Comparison of ENCODE assay signal across 23 mouse cellular contexts in genomic region chr4:131957161-131957560, GRCm38 (mm10). TPM values are rescaled to one million over a fixed set of nuclear protein-coding genes. Genes with fewer than 3 reads are reported as not detected.
DNase-seq lines count a peak whose midpoint lies in the region; ATAC-seq and TF ChIP-seq lines count a peak whose summit lies in the region.
"Had no signal": no experiment of that assay in that cellular context is flagged by ENCODE, and none has a peak within 500 bp of the region (broad histone marks: within the 10 kb centered on the region; RNA-seq: fewer than 3 reads in every experiment).

No protein-coding gene starts in this region.

- no peaks in the 10 kb centered on the region for H3K9me3 ChIP-seq in liver, postnatal 0 days (ENCODE audit: low read length)
- no peaks in the 10 kb centered on the region for H3K9me3 ChIP-seq in hindbrain, postnatal 0 days (ENCODE audit: low read length)
- H3K9me3 ChIP-seq: embryonic facial prominence, embryonic 13.5 days; forebrain, embryonic 12.5 days; G1E; heart, embryonic 12.5 days; hindbrain, embryonic 12.5 days had no signal

- WGBS in liver, adult 2 months: 49% methylated on average over 3 of the region's 3 CpGs
- 82% methylated on average over 3 of the region's 3 CpGs for WGBS in liver, postnatal 0 days (ENCODE audit: insufficient replicate concordance)
- WGBS in hindbrain, postnatal 0 days: 90% methylated on average over 3 of the region's 3 CpGs

- no peaks in the 10 kb centered on the region for H3K27me3 ChIP-seq in liver, adult 2 months (ENCODE audit: control insufficient read depth, insufficient read depth, low read length)
- no peaks in the 10 kb centered on the region for H3K27me3 ChIP-seq in liver, postnatal 0 days (ENCODE audit: insufficient read depth, low read length)
- H3K27me3 ChIP-seq in hindbrain, postnatal 0 days (ENCODE audit: insufficient read depth, low read length): no peaks in the 10 kb centered on the region
- H3K27me3 ChIP-seq: embryonic facial prominence, embryonic 13.5 days; forebrain, embryonic 12.5 days; heart, embryonic 12.5 days; hindbrain, embryonic 12.5 days had no signal

- peaks cover 66% of the 10 kb centered on the region for H3K36me3 ChIP-seq in liver, adult 2 months (ENCODE audit: control insufficient read depth, insufficient read depth, low read length)
- peaks cover 84% of the 10 kb centered on the region for H3K36me3 ChIP-seq in liver, postnatal 0 days (replicated peaks; ENCODE audit: insufficient read depth, low read length)
- peaks cover 18% of the 10 kb centered on the region for H3K36me3 ChIP-seq in hindbrain, postnatal 0 days (ENCODE audit: insufficient read depth, low read length)

- DNase-seq in gastrocnemius, adult 2 months: no peak
- DNase-seq in gastrocnemius, postnatal 36 days: no peak
- DNase-seq in liver, adult 2 months (ENCODE audit: extremely low read depth, low read depth, low spot score): peak; percentile 44
- no peak for DNase-seq in liver, postnatal 0 days
- peak; percentile 9 for DNase-seq in lung, postnatal 10 days
- DNase-seq in lung, postnatal 4 days: no peak
- peak; percentile 8 for DNase-seq in yolk sac, embryonic 10.5 days (ENCODE audit: low spot score)
- DNase-seq in hindbrain, postnatal 0 days (ENCODE audit: low spot score): no peak
- DNase-seq: adrenal gland, postnatal 14 days; B cell, adult 2 months; cerebellum, adult 11-12 months; cerebellum, adult 9-11 months; cerebellum, postnatal 36 days; gastrocnemius, postnatal 14 days; heart, postnatal 4 days had no signal

- TF ChIP-seq CTCF in gastrocnemius, adult 2 months (IDR thresholded peaks at IDR 0.05): no peak
- no peak for TF ChIP-seq CTCF in liver, adult 2 months (IDR thresholded peaks at IDR 0.05; ENCODE audit: low read depth, low read length)
- no peak for TF ChIP-seq CTCF in liver, postnatal 0 days (IDR thresholded peaks at IDR 0.05; ENCODE audit: low read depth)
- no peak for TF ChIP-seq CTCF in hindbrain, postnatal 0 days (IDR thresholded peaks at IDR 0.05; ENCODE audit: low read depth)

- H3K4me2 ChIP-seq in liver, postnatal 0 days (ENCODE audit: low read depth, low read length): no peak overlapping the region
- H3K4me2 ChIP-seq in hindbrain, postnatal 0 days (ENCODE audit: low read depth, low read length): no peak overlapping the region
- H3K4me2 ChIP-seq: embryonic facial prominence, embryonic 13.5 days; forebrain, embryonic 12.5 days; heart, embryonic 12.5 days; hindbrain, embryonic 12.5 days had no signal

- no peak for ATAC-seq in liver, postnatal 0 days
- no peak for ATAC-seq in hindbrain, postnatal 0 days
- ATAC-seq: CD4-positive, CD25-positive, alpha-beta regulatory T cell, adult 4 months; forebrain, embryonic 16.5 days had no signal

- peak overlapping the region; percentile 31; the same call in 1 of the 2 replicates for H3K27ac ChIP-seq in gastrocnemius, adult 2 months
- no peak overlapping the region for H3K27ac ChIP-seq in liver, adult 2 months (replicated peaks; ENCODE audit: insufficient read depth, low read depth, low read length)
- no peak overlapping the region for H3K27ac ChIP-seq in liver, postnatal 0 days (ENCODE audit: low read depth)
- no peak overlapping the region for H3K27ac ChIP-seq in hindbrain, postnatal 0 days
- H3K27ac ChIP-seq: embryonic facial prominence, embryonic 13.5 days; forebrain, embryonic 12.5 days; hindbrain, embryonic 12.5 days had no signal

- H3K4me1 ChIP-seq in liver, adult 2 months (ENCODE audit: control insufficient read depth, insufficient read depth, low read length): no peaks in the 10 kb centered on the region
- H3K4me1 ChIP-seq in liver, postnatal 0 days (ENCODE audit: insufficient read depth): no peaks in the 10 kb centered on the region
- H3K4me1 ChIP-seq in hindbrain, postnatal 0 days (ENCODE audit: insufficient read depth, low read length): no peaks in the 10 kb centered on the region
- H3K4me1 ChIP-seq: embryonic facial prominence, embryonic 13.5 days; forebrain, embryonic 12.5 days; heart, embryonic 12.5 days; hindbrain, embryonic 12.5 days had no signal

- intact Hi-C loops in gastrocnemius, adult 2 months (cut with DNase I): no loop called here
- intact Hi-C loops in gastrocnemius, postnatal 36 days (cut with DNase I): no loop called here

- H3K9ac ChIP-seq in liver, adult 2 months (ENCODE audit: low read depth, low read length): no peak overlapping the region
- H3K9ac ChIP-seq in liver, postnatal 0 days (replicated peaks): no peak overlapping the region
- H3K9ac ChIP-seq in hindbrain, postnatal 0 days (replicated peaks; ENCODE audit: low read length): no peak overlapping the region
- H3K9ac ChIP-seq: embryonic facial prominence, embryonic 13.5 days; forebrain, embryonic 12.5 days; heart, embryonic 12.5 days; hindbrain, embryonic 12.5 days had no signal

- H3K4me3 ChIP-seq in gastrocnemius, adult 2 months: no peak overlapping the region
- H3K4me3 ChIP-seq in liver, adult 2 months (ENCODE audit: insufficient read depth, low read depth, low read length): no peak overlapping the region
- H3K4me3 ChIP-seq in liver, postnatal 0 days (ENCODE audit: low read depth, low read length): no peak overlapping the region
- H3K4me3 ChIP-seq in hindbrain, postnatal 0 days (ENCODE audit: low read length): no peak overlapping the region
- H3K4me3 ChIP-seq: embryonic facial prominence, embryonic 13.5 days; forebrain, embryonic 12.5 days; heart, embryonic 12.5 days; hindbrain, embryonic 12.5 days had no signal

- peaks cover 4% of the 10 kb centered on the region; the same call in 1 of the 2 replicates for H3K79me2 ChIP-seq in liver, adult 2 months (ENCODE audit: control insufficient read depth, insufficient read depth, low read length)

- no peak for TF ChIP-seq POLR2A in liver, adult 2 months (IDR thresholded peaks at IDR 0.05; ENCODE audit: extremely low read depth, insufficient read depth, low read length)

- TF ChIP-seq EP300 in liver, postnatal 0 days (IDR thresholded peaks at IDR 0.05; ENCODE audit: low read depth): no peak

RNA-seq across cellular contexts. Expression of gene Tmem200b, which starts 35.6 kb away (rescaled TPM):
- 1 to 10 TPM; 1.2 to 4.0 TPM for total RNA-seq in gastrocnemius, adult 2 months (2021)
- 1 to 10 TPM; 1.5 to 2.2 TPM for total RNA-seq in gastrocnemius, postnatal 36 days (2021)
- 1.7 and 2.4 TPM in 2 replicates for total RNA-seq in liver, adult 2 months (2014; rRNA removed)
- 5.7 and 9.0 TPM in 2 replicates for polyA plus RNA-seq in liver, adult 2 months (2012; rRNA removed)
- polyA plus RNA-seq in liver, postnatal 0 days (2015; fragmentation: Nextera tagmentation; extraction: Ambion mirVana): 0.18 and 0.31 TPM in 2 replicates
- total RNA-seq in hindbrain, postnatal 0 days (2014; rRNA removed): 2.3 and 3.2 TPM in 2 replicates
- 0.48 and 0.64 TPM in 2 replicates for polyA plus RNA-seq in hindbrain, postnatal 0 days (2015; fragmentation: Nextera tagmentation; extraction: Ambion mirVana)
- total RNA-seq: granulocyte monocyte progenitor cell, adult 5-6 weeks had no signal
- polyA plus RNA-seq: CD4-positive, CD25-positive, alpha-beta regulatory T cell, adult 4 months; forebrain, embryonic 16.5 days; G1E had no signal

Comparison
In these comparisons a context has a peak if more than half of its experiments do, and no peak if none do; other contexts are left out.
1. DNase-seq: peak in liver, adult 2 months (single experiment), lung, postnatal 10 days (single experiment) and yolk sac, embryonic 10.5 days (single experiment); none in gastrocnemius, adult 2 months (single experiment), gastrocnemius, postnatal 36 days (0 of 2), liver, postnatal 0 days (single experiment), lung, postnatal 4 days (0 of 2) and hindbrain, postnatal 0 days (single experiment).